Mouse (Mus musculus): Measurements from ENCODE around the gene Abca13.

The Abca13 gene

GRCm38 (mm10) chr11:9727810-9728490 is 536.2 kb downstream of the Abca13 start:
- no peak for DNase-seq

GRCm38 (mm10) chr11:9731300-9731699 is 539.6 kb downstream of the Abca13 start:
- DNase-seq: no peak
